Mouse (Mus musculus): ENCODE results near the gene Tldc2. TPM values are rescaled to one million over a fixed set of nuclear protein-coding genes. Genes with fewer than 3 reads are reported as not detected.

Gene Tldc2
- total RNA-seq, 2 experiments from 2014 or later: not detected

DNA sequence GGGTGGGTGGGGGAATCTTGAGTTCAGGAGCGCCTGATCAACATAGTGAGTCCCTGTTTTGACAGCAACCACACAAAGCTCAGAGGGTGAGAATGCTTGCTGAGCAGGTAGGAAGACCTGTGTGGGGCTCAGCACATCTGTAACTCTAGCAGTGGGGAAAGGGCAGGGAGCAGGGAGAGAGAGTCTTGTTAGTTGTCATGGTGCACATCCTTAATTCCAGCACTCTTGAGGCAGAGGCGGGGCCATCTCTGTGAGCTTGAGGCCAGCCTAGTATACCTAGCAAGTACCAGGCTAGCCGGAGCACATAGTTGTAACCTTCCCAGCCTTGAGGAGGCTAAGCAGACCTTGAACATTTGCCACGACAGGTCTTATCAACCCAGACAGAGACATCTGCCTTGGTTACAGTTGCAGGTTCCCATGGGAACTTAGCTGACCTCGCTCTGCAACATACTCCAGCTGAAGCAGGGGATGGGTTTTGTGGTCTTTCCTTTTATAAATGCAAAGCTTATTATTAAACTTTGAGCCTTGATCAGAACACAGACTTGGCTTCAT is 52.5 kb downstream of the Tldc2 start:
- DNase-seq: no peak
- intact Hi-C loops (cut with DNase I): no loop called here

DNA sequence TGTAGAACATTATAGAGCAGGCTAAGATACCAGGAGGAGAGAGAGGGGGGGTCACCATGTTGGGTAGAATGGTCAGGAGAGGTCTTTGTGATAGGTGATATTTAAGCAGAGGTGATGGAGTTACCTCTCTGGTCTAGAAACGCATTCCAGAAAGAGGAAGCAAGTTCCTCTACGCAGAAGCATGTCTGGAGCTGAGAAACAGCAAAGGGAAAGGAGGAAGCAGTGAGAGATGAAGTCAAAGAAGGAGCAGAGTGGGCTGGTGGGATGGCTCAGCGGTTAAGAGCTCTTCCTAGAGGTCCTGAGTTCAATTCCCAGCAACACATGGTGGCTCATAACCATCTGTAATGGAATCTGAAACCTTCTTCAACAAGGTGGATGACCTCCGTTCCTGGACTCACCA is 55.1 kb downstream of the Tldc2 start:
- no peak for DNase-seq
- intact Hi-C loops (cut with DNase I): no loop called here

DNA sequence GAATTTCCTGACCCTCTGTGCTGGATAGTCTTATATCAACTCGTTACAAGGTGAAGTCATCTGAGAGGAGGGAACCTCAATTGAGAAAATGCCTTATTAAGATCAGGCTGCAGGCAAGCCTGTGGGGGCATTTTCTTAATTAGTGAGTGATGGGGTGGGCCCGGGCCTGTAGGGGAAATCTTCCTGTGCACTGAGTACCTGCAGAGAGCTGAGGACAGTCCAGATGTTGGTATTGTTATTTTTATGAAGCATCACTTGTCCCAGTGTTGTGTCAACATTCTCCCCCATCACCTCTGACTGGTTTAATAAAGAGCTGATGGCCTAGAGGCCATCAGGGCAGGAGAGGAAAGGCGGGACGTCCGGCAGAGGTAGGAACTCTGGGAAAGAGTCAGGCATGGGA is 57.3 kb downstream of the Tldc2 start:
- intact Hi-C loops (cut with DNase I): no loop called here

DNA sequence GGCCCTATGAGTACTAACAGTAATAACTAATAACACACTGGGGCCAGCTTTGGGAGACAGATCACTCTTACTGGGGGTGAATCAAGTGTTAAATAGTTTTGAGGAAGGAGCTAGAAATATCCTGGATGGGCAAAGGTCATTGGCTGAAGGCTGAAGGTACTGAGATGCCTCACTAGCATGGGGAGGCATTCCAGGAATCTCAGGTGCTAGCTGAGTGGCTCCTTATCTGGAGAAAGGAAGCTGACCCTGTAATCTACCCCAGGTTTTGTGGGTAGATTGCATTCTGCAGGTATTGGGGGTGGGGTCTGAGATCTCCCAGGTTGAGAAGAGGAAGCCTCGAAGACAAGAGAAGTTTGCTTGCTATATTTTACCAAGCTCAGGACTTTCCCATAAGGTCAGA is 58.3 kb downstream of the Tldc2 start:
- DNase-seq: no peak
- intact Hi-C loops (cut with DNase I): no loop called here

More for the DNA sequence above, 57.3 kb downstream of the Tldc2 start:
- DNase-seq: no peak

Other genes with a start within 250 kb of the Tldc2 start
- gene Tgif2, start 247.0 kb upstream of the Tldc2 start, total RNA-seq (2021): 1 to 10 TPM; 1.8 to 2.4 TPM
- gene 4930518I15Rik, start 229.1 kb upstream of the Tldc2 start, total RNA-seq (2021): 1 to 10 TPM; 1.5 to 1.6 TPM
- 100 to 1,000 TPM; 119 to 128 TPM for gene Rab5if, start 223.9 kb upstream of the Tldc2 start, total RNA-seq (2021)
- 1 to 10 TPM in 1 of 2 experiments, under 1 TPM in 1; 0.10 to 1.3 TPM for gene Sla2, start 199.9 kb upstream of the Tldc2 start, total RNA-seq (2021)
- gene Ndrg3, start 95.0 kb upstream of the Tldc2 start, total RNA-seq (2021): 10 to 100 TPM; 23.3 to 24.5 TPM
- gene Dsn1, start 79.9 kb upstream of the Tldc2 start, total RNA-seq (2021): 1 to 10 TPM; 3.9 to 4.1 TPM
- 10 to 100 TPM; 22.8 to 23.8 TPM for gene Soga1, start 7.8 kb upstream of the Tldc2 start, total RNA-seq (2021)
- gene Samhd1, start 48.2 kb downstream of the Tldc2 start, total RNA-seq (2021): 10 to 100 TPM; 21.9 to 22.4 TPM
- 1 to 10 TPM; 3.1 to 4.3 TPM for gene Rbl1, start 117.5 kb downstream of the Tldc2 start, total RNA-seq (2021)
- gene Rpn2, start 192.0 kb downstream of the Tldc2 start, total RNA-seq (2021): 10 to 100 TPM; 89.2 to 94.4 TPM
- under 1 TPM; 0.12 to 0.19 TPM for gene Mroh8, start 192.5 kb downstream of the Tldc2 start, total RNA-seq (2021)